Mouse (Mus musculus): ENCODE data around the gene Cdc42ep4. TPM values are rescaled to one million over a fixed set of nuclear protein-coding genes. Genes with fewer than 3 reads are reported as not detected.

The Cdc42ep4 gene
- polyA plus RNA-seq, 1 experiment from 2014 or later: 95.8 TPM

- Histone ChIP-seq H3K4me1 (peaks cover 49% of the 10 kb centered on the region), H3K27ac (no peak overlapping the region), H3K4me3 (no peak overlapping the region), H3K9me3 (no peaks in the 10 kb centered on the region; the same call in 1 of the 2 replicates), H3K36me3 (peaks cover 50% of the 10 kb centered on the region), H3K4me2 (replicated peaks) (no peak overlapping the region), H3K27me3 (replicated peaks) (no peaks in the 10 kb centered on the region), H3K9ac (no peak overlapping the region)
- 84% methylated on average over 1 of the region's 1 CpGs for WGBS
- ATAC-seq (ENCODE audit: low FRiP score, low read depth): no peak
Measured at GRCm38 (mm10) chr11:113742998-113743397, 8.7 kb downstream of the Cdc42ep4 start.

DNA sequence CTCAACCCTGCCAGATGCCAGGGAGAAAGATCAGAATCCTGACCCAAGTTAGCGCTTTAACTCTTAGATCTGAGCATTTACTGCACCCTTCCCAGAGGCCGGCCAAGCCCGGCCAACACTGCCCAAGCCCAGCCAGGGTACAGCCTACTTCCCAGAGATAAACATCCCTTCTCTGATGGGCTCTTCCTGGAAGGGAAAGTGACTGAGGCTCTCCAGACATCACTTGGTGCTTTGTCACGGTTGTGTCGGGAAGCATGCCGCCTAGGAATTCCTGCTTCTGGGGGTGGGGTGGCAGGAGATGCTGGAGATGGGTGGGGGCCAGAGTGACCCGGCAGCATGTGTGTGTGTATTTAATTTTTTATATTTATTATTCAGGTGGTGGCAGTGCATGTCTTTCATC is 11.6 kb downstream of the Cdc42ep4 start:
- Histone ChIP-seq H3K4me1 (peaks cover 41% of the 10 kb centered on the region), H3K9me3 (no peaks in the 10 kb centered on the region; the same call in 1 of the 2 replicates), H3K4me2 (replicated peaks) (no peak overlapping the region), H3K27ac (no peak overlapping the region), H3K27me3 (replicated peaks) (no peaks in the 10 kb centered on the region), H3K9ac (no peak overlapping the region), H3K4me3 (no peak overlapping the region), H3K36me3 (peaks cover 40% of the 10 kb centered on the region)
- ATAC-seq (ENCODE audit: low FRiP score, low read depth): no peak
- 84% methylated on average over 7 of the region's 7 CpGs for WGBS

DNA sequence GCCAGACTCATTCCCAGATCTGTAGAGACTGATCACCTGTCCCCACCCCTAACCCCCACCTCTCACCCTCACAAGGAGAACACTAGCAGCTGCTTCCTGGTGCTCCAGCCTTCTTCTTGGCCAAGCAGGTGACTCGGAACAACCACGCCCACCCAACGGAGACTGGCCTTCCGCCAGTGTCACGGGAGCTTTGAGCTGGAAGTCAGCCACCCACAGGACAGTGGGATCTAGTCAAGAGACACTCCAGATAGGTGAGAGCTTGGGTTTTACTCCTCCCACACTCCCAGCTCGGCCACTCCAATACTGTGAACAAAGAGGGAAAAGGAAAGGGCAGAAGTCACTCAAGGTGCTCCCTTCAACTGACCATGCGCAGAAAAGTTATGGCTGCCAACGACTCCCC is 12.5 kb downstream of the Cdc42ep4 start:
- Histone ChIP-seq H3K4me2 (replicated peaks) (no peak overlapping the region), H3K27ac (no peak overlapping the region), H3K36me3 (peaks cover 35% of the 10 kb centered on the region), H3K9me3 (no peaks in the 10 kb centered on the region; the same call in 1 of the 2 replicates), H3K4me1 (peaks cover 49% of the 10 kb centered on the region), H3K9ac (no peak overlapping the region), H3K4me3 (no peak overlapping the region), H3K27me3 (replicated peaks) (no peaks in the 10 kb centered on the region)
- 90% methylated on average over 8 of the region's 8 CpGs for WGBS
- no peak for ATAC-seq (ENCODE audit: low FRiP score, low read depth)

GRCm38 (mm10) chr11:113737912-113738311 is 13.8 kb downstream of the Cdc42ep4 start:
- H3K9ac ChIP-seq: no peak overlapping the region
- peaks cover 24% of the 10 kb centered on the region for H3K36me3 ChIP-seq
- H3K27me3 ChIP-seq (replicated peaks): no peaks in the 10 kb centered on the region
- H3K27ac ChIP-seq: no peak overlapping the region
- H3K4me1 ChIP-seq: peaks cover 60% of the 10 kb centered on the region
- H3K9me3 ChIP-seq: no peaks in the 10 kb centered on the region; the same call in 1 of the 2 replicates
- H3K4me3 ChIP-seq: no peak overlapping the region
- ATAC-seq (ENCODE audit: low FRiP score, low read depth): no peak
- 80% methylated on average over 8 of the region's 8 CpGs for WGBS
- no peak overlapping the region for H3K4me2 ChIP-seq (replicated peaks)

- no peak for ATAC-seq (ENCODE audit: low FRiP score, low read depth)
- WGBS: 94% methylated on average over 3 of the region's 3 CpGs
- H3K27me3 ChIP-seq (replicated peaks): no peaks in the 10 kb centered on the region
Measured at GRCm38 (mm10) chr11:113737553-113737854, 14.2 kb downstream of the Cdc42ep4 start.

DNA sequence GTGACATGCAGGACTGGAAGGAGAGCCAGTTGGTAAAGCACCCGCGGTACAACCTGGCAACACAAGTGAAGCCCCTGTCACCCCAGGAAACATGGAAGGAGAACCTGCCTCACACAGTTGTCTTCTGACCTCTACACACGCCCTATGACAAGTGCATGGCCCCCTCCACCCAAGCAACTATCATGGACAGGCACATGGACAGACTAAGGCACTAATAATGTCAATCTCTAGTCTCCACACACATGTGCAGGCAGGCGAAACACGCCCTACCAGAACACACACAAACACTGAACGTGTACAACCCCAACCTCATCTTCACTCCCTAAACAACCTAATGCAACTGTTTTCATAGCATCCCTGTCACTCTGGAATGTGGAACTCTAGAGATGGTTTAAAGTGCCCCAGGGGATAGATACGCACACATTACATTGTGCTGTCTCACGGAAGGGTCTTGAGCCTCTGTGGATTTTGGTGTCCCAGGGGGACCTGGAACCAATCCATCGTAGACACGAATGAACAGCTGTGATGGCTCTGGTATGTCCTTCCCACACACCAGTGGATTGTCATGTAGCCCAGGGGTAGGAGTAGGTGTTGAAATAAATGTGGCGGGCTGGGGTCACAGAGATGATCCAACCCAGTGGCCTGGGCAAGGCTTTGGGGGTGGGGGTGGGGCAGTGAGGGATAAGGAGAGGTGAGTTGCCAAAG is 14.7 kb downstream of the Cdc42ep4 start:
- no peak for ATAC-seq (ENCODE audit: low FRiP score, low read depth)
- 80% methylated on average over 11 of the region's 11 CpGs for WGBS
- H3K9me3 ChIP-seq: no peaks in the 10 kb centered on the region
- peaks cover 60% of the 10 kb centered on the region for H3K4me1 ChIP-seq
- H3K27ac ChIP-seq: no peak overlapping the region
- H3K9ac ChIP-seq: no peak overlapping the region
- H3K36me3 ChIP-seq: peaks cover 16% of the 10 kb centered on the region
- no peaks in the 10 kb centered on the region for H3K27me3 ChIP-seq (replicated peaks)
- H3K4me3 ChIP-seq: no peak overlapping the region
- no peak overlapping the region for H3K4me2 ChIP-seq (replicated peaks)

More at GRCm38 (mm10) chr11:113737553-113737854, 14.2 kb downstream of the Cdc42ep4 start:
- no peak overlapping the region for H3K4me2 ChIP-seq (replicated peaks)
- no peak overlapping the region for H3K9ac ChIP-seq
- H3K4me3 ChIP-seq: no peak overlapping the region
- no peak overlapping the region for H3K27ac ChIP-seq
- H3K9me3 ChIP-seq: no peaks in the 10 kb centered on the region
- peaks cover 60% of the 10 kb centered on the region for H3K4me1 ChIP-seq
- H3K36me3 ChIP-seq: peaks cover 21% of the 10 kb centered on the region

GRCm38 (mm10) chr11:113735151-113735550 is 16.5 kb downstream of the Cdc42ep4 start:
- peaks cover 3% of the 10 kb centered on the region for H3K36me3 ChIP-seq
- H3K27me3 ChIP-seq (replicated peaks): no peaks in the 10 kb centered on the region
- no peak for ATAC-seq (ENCODE audit: low FRiP score, low read depth)
- H3K9me3 ChIP-seq: no peaks in the 10 kb centered on the region
- H3K4me2 ChIP-seq (replicated peaks): no peak overlapping the region
- peaks cover 55% of the 10 kb centered on the region for H3K4me1 ChIP-seq
- no peak overlapping the region for H3K9ac ChIP-seq
- no peak overlapping the region for H3K27ac ChIP-seq
- H3K4me3 ChIP-seq: no peak overlapping the region
- 71% methylated on average over 6 of the region's 6 CpGs for WGBS

- H3K4me3 ChIP-seq: no peak overlapping the region
- H3K27ac ChIP-seq: no peak overlapping the region
- H3K27me3 ChIP-seq (replicated peaks): no peaks in the 10 kb centered on the region
- peaks cover 49% of the 10 kb centered on the region for H3K4me1 ChIP-seq
- WGBS: 52% methylated on average over 6 of the region's 6 CpGs
- ATAC-seq (ENCODE audit: low FRiP score, low read depth): peak; percentile 27; the same call in 1 of the 2 replicates
- H3K36me3 ChIP-seq: peaks cover 7% of the 10 kb centered on the region
- H3K4me2 ChIP-seq (replicated peaks): no peak overlapping the region; the same call in 1 of the 2 replicates
- no peaks in the 10 kb centered on the region for H3K9me3 ChIP-seq
- no peak overlapping the region; the same call in 1 of the 2 replicates for H3K9ac ChIP-seq
Measured at GRCm38 (mm10) chr11:113733631-113734364, 17.9 kb downstream of the Cdc42ep4 start.

- H3K9me3 ChIP-seq: no peaks in the 10 kb centered on the region
- no peak overlapping the region for H3K4me2 ChIP-seq (replicated peaks)
- no peak for ATAC-seq (ENCODE audit: low FRiP score, low read depth)
- H3K4me1 ChIP-seq: peaks cover 45% of the 10 kb centered on the region
- no peak overlapping the region for H3K27ac ChIP-seq
- peaks cover 24% of the 10 kb centered on the region for H3K36me3 ChIP-seq
- H3K4me3 ChIP-seq: no peak overlapping the region
- H3K27me3 ChIP-seq (replicated peaks): no peaks in the 10 kb centered on the region
- 94% methylated on average over 10 of the region's 10 CpGs for WGBS
- 0 out of 2 replicates have a peak overlapping the region, but pooled peaks have one; percentile 21 for H3K9ac ChIP-seq
Measured at GRCm38 (mm10) chr11:113731945-113732612, 19.6 kb downstream of the Cdc42ep4 start.

DNA sequence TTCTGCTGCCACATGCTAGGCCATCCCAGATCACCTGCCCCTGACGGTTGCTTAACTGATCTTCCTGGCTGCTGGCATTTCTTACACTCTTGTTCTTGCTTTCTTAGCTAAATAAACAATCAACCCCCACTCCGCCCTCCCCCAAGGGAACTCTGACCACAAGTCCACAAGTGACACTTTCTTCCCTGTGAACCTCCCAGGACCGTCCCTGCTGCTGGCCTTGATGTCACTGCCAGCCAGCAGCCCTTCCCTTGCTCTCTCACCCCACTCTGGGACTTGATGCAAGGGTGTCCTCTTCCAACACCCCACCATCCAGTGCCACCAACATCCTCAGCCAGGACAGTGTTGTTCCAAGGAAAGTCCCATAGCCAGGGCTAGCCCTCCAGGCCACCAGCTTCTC is 20.8 kb downstream of the Cdc42ep4 start:
- Histone ChIP-seq H3K4me2 (replicated peaks) (no peak overlapping the region), H3K4me1 (peaks cover 47% of the 10 kb centered on the region), H3K4me3 (no peak overlapping the region), H3K27me3 (replicated peaks) (no peaks in the 10 kb centered on the region), H3K27ac (no peak overlapping the region), H3K9me3 (no peaks in the 10 kb centered on the region), H3K36me3 (peaks cover 36% of the 10 kb centered on the region), H3K9ac (no peak overlapping the region)
- 80% methylated on average over 3 of the region's 3 CpGs for WGBS
- no peak for ATAC-seq (ENCODE audit: low FRiP score, low read depth)

DNA sequence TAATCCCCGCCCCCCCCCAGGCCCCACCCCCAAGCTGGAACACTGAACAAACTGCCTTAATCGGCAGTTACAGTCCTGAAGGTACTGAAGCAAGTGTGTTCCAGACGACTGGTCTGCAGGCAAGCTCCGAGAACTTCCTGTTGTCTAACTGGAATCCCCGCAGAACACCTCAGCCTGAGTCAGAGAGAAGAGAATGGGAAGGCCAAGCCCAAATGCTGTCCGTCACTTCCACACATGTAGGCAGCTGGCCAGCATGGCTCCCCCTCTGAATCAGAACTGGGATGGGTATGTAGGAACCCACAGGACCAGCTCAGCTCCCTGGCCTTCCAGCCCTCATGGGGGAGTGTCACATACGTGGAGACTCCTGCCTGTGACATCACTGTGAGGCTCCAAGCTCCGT is 21.8 kb downstream of the Cdc42ep4 start:
- no peaks in the 10 kb centered on the region for H3K27me3 ChIP-seq (replicated peaks)
- H3K9me3 ChIP-seq: no peaks in the 10 kb centered on the region
- no peak overlapping the region for H3K9ac ChIP-seq
- H3K4me2 ChIP-seq (replicated peaks): no peak overlapping the region
- no peak overlapping the region for H3K27ac ChIP-seq
- peaks cover 45% of the 10 kb centered on the region for H3K4me1 ChIP-seq
- WGBS: 71% methylated on average over 8 of the region's 8 CpGs
- H3K36me3 ChIP-seq: peaks cover 46% of the 10 kb centered on the region
- H3K4me3 ChIP-seq: no peak overlapping the region
- no peak for ATAC-seq (ENCODE audit: low FRiP score, low read depth)

- Histone ChIP-seq H3K4me1 (peaks cover 39% of the 10 kb centered on the region), H3K4me2 (replicated peaks) (no peak overlapping the region), H3K9me3 (no peaks in the 10 kb centered on the region), H3K4me3 (no peak overlapping the region), H3K27ac (no peak overlapping the region), H3K36me3 (peaks cover 49% of the 10 kb centered on the region), H3K9ac (no peak overlapping the region), H3K27me3 (replicated peaks) (no peaks in the 10 kb centered on the region)
- 81% methylated on average over 21 of the region's 21 CpGs for WGBS
- ATAC-seq (ENCODE audit: low FRiP score, low read depth): no peak
Measured at GRCm38 (mm10) chr11:113729239-113729638, 22.4 kb downstream of the Cdc42ep4 start.
